Mouse (Mus musculus): Measurements from ENCODE around the gene Ccdc189. TPM values are rescaled to one million over a fixed set of nuclear protein-coding genes. Genes with fewer than 3 reads are reported as not detected.

The Ccdc189 gene
- polyA plus RNA-seq, 1 experiment = 200 TPM

DNA sequence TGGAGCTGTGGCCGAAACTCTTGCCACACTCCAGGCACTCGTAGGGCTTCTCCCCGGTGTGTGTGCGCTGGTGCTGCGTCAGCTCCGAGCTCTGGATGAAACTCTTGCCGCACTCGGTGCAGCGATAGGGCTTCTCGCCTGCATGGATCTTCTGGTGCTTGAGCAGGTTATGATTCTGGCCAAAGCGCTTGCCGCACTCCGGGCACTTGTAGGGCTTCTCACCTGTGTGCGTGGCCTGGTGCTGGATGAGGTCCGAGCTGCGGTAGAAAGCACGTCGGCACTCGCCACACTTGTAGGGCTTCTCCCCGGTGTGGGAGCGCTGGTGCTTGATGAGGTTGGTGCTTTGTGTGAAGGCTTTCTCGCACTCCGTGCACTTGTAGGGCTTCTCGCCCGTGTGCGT is 23.2 kb upstream of the Ccdc189 start:
- no peaks in the 10 kb centered on the region for H3K36me3 ChIP-seq (ENCODE audit: control insufficient read depth, insufficient read depth, low read length)
- TF ChIP-seq POLR2A (IDR thresholded peaks at IDR 0.05; ENCODE audit: control insufficient read depth, low read depth, low read length) (no peak), CTCF (IDR thresholded peaks at IDR 0.05; ENCODE audit: control insufficient read depth, insufficient read depth, insufficient replicate concordance, low read depth, low read length) (no peak)
- no peaks in the 10 kb centered on the region for H3K27me3 ChIP-seq (ENCODE audit: control insufficient read depth, insufficient read depth, low read length)
- no peak overlapping the region; the same call in 1 of the 2 replicates for H3K4me3 ChIP-seq (ENCODE audit: control insufficient read depth, low read depth, low read length)
- H3K27ac ChIP-seq (ENCODE audit: control insufficient read depth, insufficient read depth, low read depth, low read length) = no peak overlapping the region
- peaks cover 29% of the 10 kb centered on the region for H3K4me1 ChIP-seq (ENCODE audit: control insufficient read depth, insufficient read depth, low read length)

DNA sequence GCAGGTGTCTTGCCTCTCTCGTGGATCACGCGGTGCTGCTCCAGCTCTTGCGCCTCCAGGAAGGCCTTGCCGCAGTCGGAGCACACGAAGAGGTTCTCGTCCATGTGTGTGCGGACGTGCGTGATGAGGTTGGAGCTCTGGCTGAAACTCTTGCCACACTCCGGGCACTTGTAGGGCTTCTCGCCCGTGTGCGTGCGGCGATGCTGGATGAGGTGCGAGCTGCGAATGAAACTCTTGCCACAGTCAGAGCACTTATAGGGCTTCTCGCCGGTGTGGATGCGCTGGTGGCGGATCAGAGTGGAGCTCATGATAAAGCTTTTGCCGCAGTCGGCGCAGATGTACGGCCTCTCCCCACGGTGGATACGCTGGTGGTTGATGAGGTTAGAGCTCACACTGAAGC is 22.6 kb upstream of the Ccdc189 start:
- no peak overlapping the region for H3K27ac ChIP-seq (ENCODE audit: control insufficient read depth, insufficient read depth, low read depth, low read length)
- H3K27me3 ChIP-seq (ENCODE audit: control insufficient read depth, insufficient read depth, low read length) = no peaks in the 10 kb centered on the region
- peaks cover 29% of the 10 kb centered on the region for H3K4me1 ChIP-seq (ENCODE audit: control insufficient read depth, insufficient read depth, low read length)
- H3K4me3 ChIP-seq (ENCODE audit: control insufficient read depth, low read depth, low read length) = peak overlapping the region; percentile 3; the same call in 1 of the 2 replicates
- H3K36me3 ChIP-seq (ENCODE audit: control insufficient read depth, insufficient read depth, low read length) = no peaks in the 10 kb centered on the region
- TF ChIP-seq POLR2A (IDR thresholded peaks at IDR 0.05; ENCODE audit: control insufficient read depth, low read depth, low read length) = no peak
- no peak for TF ChIP-seq CTCF (IDR thresholded peaks at IDR 0.05; ENCODE audit: control insufficient read depth, insufficient read depth, insufficient replicate concordance, low read depth, low read length)

DNA sequence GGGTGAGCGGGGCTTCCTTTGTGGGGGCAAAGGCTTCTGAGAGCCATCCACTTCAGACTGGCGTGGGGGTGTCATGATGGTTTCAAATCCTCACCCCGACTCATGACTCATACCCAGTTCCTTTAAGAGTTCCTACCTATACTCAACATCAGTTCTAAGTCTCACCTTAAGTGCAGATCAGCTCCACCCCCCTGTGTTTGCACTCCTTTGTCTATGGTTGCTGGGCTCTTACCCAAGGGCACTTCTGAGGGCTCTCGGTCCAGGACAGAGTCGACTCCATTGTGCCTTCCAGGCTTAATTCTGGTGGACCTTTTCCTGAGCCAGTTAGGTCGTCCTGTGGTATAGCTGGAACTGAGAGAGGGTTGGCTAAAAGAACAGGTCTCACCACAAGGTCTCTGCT is 18.8 kb upstream of the Ccdc189 start:
- H3K4me1 ChIP-seq (ENCODE audit: control insufficient read depth, insufficient read depth, low read length) = peaks cover 14% of the 10 kb centered on the region
- no peak overlapping the region for H3K4me3 ChIP-seq (ENCODE audit: control insufficient read depth, low read depth, low read length)
- no peaks in the 10 kb centered on the region; the same call in 1 of the 2 replicates for H3K36me3 ChIP-seq (ENCODE audit: control insufficient read depth, insufficient read depth, low read length)
- H3K27me3 ChIP-seq (ENCODE audit: control insufficient read depth, insufficient read depth, low read length) = no peaks in the 10 kb centered on the region
- TF ChIP-seq CTCF (IDR thresholded peaks at IDR 0.05; ENCODE audit: control insufficient read depth, insufficient read depth, insufficient replicate concordance, low read depth, low read length) (no peak), POLR2A (IDR thresholded peaks at IDR 0.05; ENCODE audit: control insufficient read depth, low read depth, low read length) (no peak)
- no peak overlapping the region for H3K27ac ChIP-seq (ENCODE audit: control insufficient read depth, insufficient read depth, low read depth, low read length)

DNA sequence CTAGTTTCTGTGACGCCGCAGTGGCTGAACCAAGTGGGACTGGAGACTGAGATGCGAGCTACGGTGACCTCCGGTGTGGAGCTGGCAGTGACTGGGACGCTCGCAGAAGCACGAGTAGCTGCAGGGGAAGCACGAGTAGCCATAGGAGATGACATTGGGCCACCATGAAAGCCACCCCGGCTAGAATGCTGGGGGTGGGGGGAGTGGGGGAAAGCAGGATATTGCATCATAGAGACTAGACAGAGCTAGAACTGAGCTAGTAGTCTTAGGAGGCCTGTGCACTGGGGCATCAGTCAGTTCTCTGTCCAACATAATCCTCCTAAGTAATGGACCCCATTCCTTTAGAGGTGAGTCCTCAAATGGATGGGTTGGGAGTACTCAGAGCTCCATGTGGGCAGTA is 15.9 kb upstream of the Ccdc189 start:
- Histone ChIP-seq H3K4me3 (ENCODE audit: control insufficient read depth, low read depth, low read length) (peak overlapping the region; percentile 79), H3K27ac (ENCODE audit: control insufficient read depth, insufficient read depth, low read depth, low read length) (peak overlapping the region; percentile 83), H3K4me1 (ENCODE audit: control insufficient read depth, insufficient read depth, low read length) (no peaks in the 10 kb centered on the region), H3K27me3 (ENCODE audit: control insufficient read depth, insufficient read depth, low read length) (no peaks in the 10 kb centered on the region), H3K36me3 (ENCODE audit: control insufficient read depth, insufficient read depth, low read length) (no peaks in the 10 kb centered on the region; the same call in 1 of the 2 replicates)
- TF ChIP-seq POLR2A (IDR thresholded peaks at IDR 0.05; ENCODE audit: control insufficient read depth, low read depth, low read length) (peak; percentile 44; the same call in 1 of the 2 replicates), CTCF (IDR thresholded peaks at IDR 0.05; ENCODE audit: control insufficient read depth, insufficient read depth, insufficient replicate concordance, low read depth, low read length) (no peak)

DNA sequence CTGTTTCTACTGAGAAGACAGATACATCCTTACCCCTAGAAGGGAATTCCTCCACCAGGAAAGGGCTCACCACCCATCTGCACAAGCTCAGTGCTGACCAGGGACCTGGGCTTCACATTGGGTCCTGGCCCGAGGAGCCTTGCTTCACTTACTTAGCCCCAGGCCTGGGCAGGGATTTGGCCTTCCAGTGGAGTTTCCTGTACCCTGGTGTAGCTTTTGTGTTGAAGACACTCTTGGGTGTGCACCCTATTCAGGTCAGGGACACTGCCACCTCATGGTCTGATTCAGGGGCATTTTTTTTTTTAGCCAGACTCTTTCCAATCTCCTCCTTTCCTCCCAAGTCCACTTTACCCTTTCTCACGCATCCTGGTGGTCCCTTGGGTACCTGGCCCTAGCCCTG is 14.5 kb upstream of the Ccdc189 start:
- Histone ChIP-seq H3K27ac (ENCODE audit: control insufficient read depth, insufficient read depth, low read depth, low read length) (no peak overlapping the region), H3K4me1 (ENCODE audit: control insufficient read depth, insufficient read depth, low read length) (no peaks in the 10 kb centered on the region), H3K27me3 (ENCODE audit: control insufficient read depth, insufficient read depth, low read length) (no peaks in the 10 kb centered on the region), H3K4me3 (ENCODE audit: control insufficient read depth, low read depth, low read length) (peak overlapping the region; percentile 79; the same call in 1 of the 2 replicates), H3K36me3 (ENCODE audit: control insufficient read depth, insufficient read depth, low read length) (peaks cover 4% of the 10 kb centered on the region)
- TF ChIP-seq POLR2A (IDR thresholded peaks at IDR 0.05; ENCODE audit: control insufficient read depth, low read depth, low read length) (no peak), CTCF (IDR thresholded peaks at IDR 0.05; ENCODE audit: control insufficient read depth, insufficient read depth, insufficient replicate concordance, low read depth, low read length) (no peak)

DNA sequence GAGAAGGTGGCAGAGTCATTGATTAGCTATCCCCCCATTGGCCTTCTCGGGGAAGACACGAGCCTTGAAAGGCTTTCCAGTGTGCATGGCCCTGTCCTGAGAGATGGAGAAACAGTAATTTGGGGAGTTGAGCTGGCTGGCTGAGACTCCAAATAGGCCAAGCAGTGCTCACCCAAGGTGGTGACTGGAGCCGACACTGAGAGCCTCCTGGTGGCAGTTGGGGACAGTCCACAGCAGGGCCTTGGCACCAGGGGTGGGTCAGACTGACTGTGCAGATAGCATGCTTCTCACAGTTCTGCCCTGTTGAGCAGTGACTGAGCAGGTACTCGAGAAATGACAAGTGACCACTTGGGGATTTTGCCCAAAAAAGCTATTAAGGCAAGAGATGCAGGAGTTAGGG is 13.3 kb upstream of the Ccdc189 start:
- Histone ChIP-seq H3K27me3 (ENCODE audit: control insufficient read depth, insufficient read depth, low read length) (no peaks in the 10 kb centered on the region), H3K36me3 (ENCODE audit: control insufficient read depth, insufficient read depth, low read length) (peaks cover 4% of the 10 kb centered on the region), H3K27ac (ENCODE audit: control insufficient read depth, insufficient read depth, low read depth, low read length) (no peak overlapping the region), H3K4me1 (ENCODE audit: control insufficient read depth, insufficient read depth, low read length) (no peaks in the 10 kb centered on the region), H3K4me3 (ENCODE audit: control insufficient read depth, low read depth, low read length) (no peak overlapping the region)
- TF ChIP-seq POLR2A (IDR thresholded peaks at IDR 0.05; ENCODE audit: control insufficient read depth, low read depth, low read length) (no peak), CTCF (IDR thresholded peaks at IDR 0.05; ENCODE audit: control insufficient read depth, insufficient read depth, insufficient replicate concordance, low read depth, low read length) (no peak)

DNA sequence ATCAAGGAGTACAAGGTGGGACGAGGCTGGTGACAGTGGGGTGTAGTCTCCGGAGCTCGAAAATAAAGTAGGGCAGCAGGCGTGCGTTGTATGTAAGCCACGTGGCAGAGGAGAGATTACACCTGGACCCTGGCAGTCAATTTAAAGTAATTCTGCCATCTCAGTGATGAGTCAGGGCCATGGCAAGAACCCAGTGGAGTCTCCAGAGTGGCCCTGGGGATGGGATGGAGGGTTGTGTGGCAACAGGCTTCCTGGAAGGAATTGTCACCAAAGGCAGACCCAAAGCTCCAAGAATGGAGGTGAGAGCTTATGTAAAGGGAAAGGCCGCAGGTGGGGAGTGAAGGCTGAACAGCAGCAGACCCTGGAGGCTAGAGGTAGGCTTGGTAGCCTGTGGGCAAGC is 12.2 kb upstream of the Ccdc189 start:
- H3K27me3 ChIP-seq (ENCODE audit: control insufficient read depth, insufficient read depth, low read length) = no peaks in the 10 kb centered on the region
- H3K27ac ChIP-seq (ENCODE audit: control insufficient read depth, insufficient read depth, low read depth, low read length) = no peak overlapping the region
- H3K36me3 ChIP-seq (ENCODE audit: control insufficient read depth, insufficient read depth, low read length) = peaks cover 4% of the 10 kb centered on the region
- TF ChIP-seq POLR2A (IDR thresholded peaks at IDR 0.05; ENCODE audit: control insufficient read depth, low read depth, low read length) = no peak
- no peak for TF ChIP-seq CTCF (IDR thresholded peaks at IDR 0.05; ENCODE audit: control insufficient read depth, insufficient read depth, insufficient replicate concordance, low read depth, low read length)
- H3K4me3 ChIP-seq (ENCODE audit: control insufficient read depth, low read depth, low read length) = no peak overlapping the region
- no peaks in the 10 kb centered on the region for H3K4me1 ChIP-seq (ENCODE audit: control insufficient read depth, insufficient read depth, low read length)

DNA sequence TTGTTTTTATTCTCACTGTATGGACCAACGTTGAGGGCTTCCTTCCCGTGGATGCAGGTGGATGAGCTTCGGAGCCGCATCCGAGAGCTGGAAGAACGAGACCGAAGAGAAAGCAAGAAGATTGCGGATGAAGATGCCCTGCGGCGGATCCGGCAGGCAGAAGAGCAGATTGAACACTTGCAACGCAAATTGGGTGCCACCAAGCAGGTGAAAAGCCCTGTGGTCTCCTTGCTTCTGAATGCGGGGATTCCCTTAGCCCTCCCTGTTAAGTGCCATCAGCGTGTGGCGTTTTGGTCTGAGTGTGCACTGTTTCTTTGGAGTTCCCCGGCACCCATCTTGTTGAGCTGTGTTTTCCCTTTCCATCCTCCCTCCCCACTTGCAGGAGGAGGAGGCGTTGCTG is 8.4 kb upstream of the Ccdc189 start:
- TF ChIP-seq POLR2A (IDR thresholded peaks at IDR 0.05; ENCODE audit: control insufficient read depth, low read depth, low read length) (no peak), CTCF (IDR thresholded peaks at IDR 0.05; ENCODE audit: control insufficient read depth, insufficient read depth, insufficient replicate concordance, low read depth, low read length) (no peak)

More for the DNA sequence above, 8.4 kb upstream of the Ccdc189 start:
- Histone ChIP-seq H3K4me3 (ENCODE audit: control insufficient read depth, low read depth, low read length) (no peak overlapping the region), H3K4me1 (ENCODE audit: control insufficient read depth, insufficient read depth, low read length) (no peaks in the 10 kb centered on the region), H3K27me3 (ENCODE audit: control insufficient read depth, insufficient read depth, low read length) (no peaks in the 10 kb centered on the region), H3K36me3 (ENCODE audit: control insufficient read depth, insufficient read depth, low read length) (peaks cover 11% of the 10 kb centered on the region), H3K27ac (ENCODE audit: control insufficient read depth, insufficient read depth, low read depth, low read length) (no peak overlapping the region)

Data from testis, adult 2 months (tissue).